Mouse (Mus musculus): ENCODE measurements around the gene Rtf2. TPM values are rescaled to one million over a fixed set of nuclear protein-coding genes. Genes with fewer than 3 reads are reported as not detected.
A peak's percentile ranks its signal among the peaks of the same experiment; 100 is the strongest.

Rtf2 gene
- total and polyA plus RNA-seq, 2 experiments = 31.5 to 37.0 TPM

GRCm38 (mm10) chr2:172440640-172441005 lies 267 bp downstream of the Rtf2 start:
- under 1% methylated on average over 21 of the region's 21 CpGs for WGBS
- H3K4me1 ChIP-seq (ENCODE audit: control insufficient read depth, insufficient read depth, low read length) = peaks cover 10% of the 10 kb centered on the region
- H3K9ac ChIP-seq (ENCODE audit: low read depth, low read length) = peak overlapping the region; percentile 84
- peak; percentile 31 for DNase-seq (ENCODE audit: extremely low read depth, low read depth, low spot score)
- peak overlapping the region; percentile 79 for H3K27ac ChIP-seq (replicated peaks; ENCODE audit: insufficient read depth, low read depth, low read length)
- H3K27me3 ChIP-seq (ENCODE audit: control insufficient read depth, insufficient read depth, low read length) = no peaks in the 10 kb centered on the region
- peaks cover 11% of the 10 kb centered on the region; the same call in 1 of the 2 replicates for H3K79me2 ChIP-seq (ENCODE audit: control insufficient read depth, insufficient read depth, low read length)
- H3K4me3 ChIP-seq (ENCODE audit: insufficient read depth, low read depth, low read length) = peak overlapping the region; percentile 87
- no peaks in the 10 kb centered on the region for H3K36me3 ChIP-seq (ENCODE audit: control insufficient read depth, insufficient read depth, low read length)
- TF ChIP-seq POLR2A (IDR thresholded peaks at IDR 0.05; ENCODE audit: extremely low read depth, insufficient read depth, low read length) (no peak), CTCF (IDR thresholded peaks at IDR 0.05; ENCODE audit: low read depth, low read length) (no peak)

GRCm38 (mm10) chr2:172441176-172441575 lies 820 bp downstream of the Rtf2 start:
- H3K9ac ChIP-seq (ENCODE audit: low read depth, low read length) = peak overlapping the region; percentile 84
- DNase-seq (ENCODE audit: extremely low read depth, low read depth, low spot score) = peak; percentile 93
- H3K79me2 ChIP-seq (ENCODE audit: control insufficient read depth, insufficient read depth, low read length) = peaks cover 11% of the 10 kb centered on the region; the same call in 1 of the 2 replicates
- no peaks in the 10 kb centered on the region for H3K27me3 ChIP-seq (ENCODE audit: control insufficient read depth, insufficient read depth, low read length)
- peak overlapping the region; percentile 93 for H3K27ac ChIP-seq (replicated peaks; ENCODE audit: insufficient read depth, low read depth, low read length)
- 0 out of 2 replicates have a peak, but pooled peaks have one; percentile 12 for TF ChIP-seq POLR2A (IDR thresholded peaks at IDR 0.05; ENCODE audit: extremely low read depth, insufficient read depth, low read length)
- TF ChIP-seq CTCF (IDR thresholded peaks at IDR 0.05; ENCODE audit: low read depth, low read length) = no peak
- H3K36me3 ChIP-seq (ENCODE audit: control insufficient read depth, insufficient read depth, low read length) = peaks cover 2% of the 10 kb centered on the region; the same call in 1 of the 2 replicates
- 7% methylated on average over 6 of the region's 6 CpGs for WGBS
- H3K4me3 ChIP-seq (ENCODE audit: insufficient read depth, low read depth, low read length) = peak overlapping the region; percentile 87
- peaks cover 10% of the 10 kb centered on the region for H3K4me1 ChIP-seq (ENCODE audit: control insufficient read depth, insufficient read depth, low read length)

GRCm38 (mm10) chr2:172445617-172446016 lies 5.3 kb downstream of the Rtf2 start:
- Histone ChIP-seq H3K4me3 (ENCODE audit: insufficient read depth, low read depth, low read length) (no peak overlapping the region), H3K79me2 (ENCODE audit: control insufficient read depth, insufficient read depth, low read length) (peaks cover 11% of the 10 kb centered on the region; the same call in 1 of the 2 replicates), H3K27me3 (ENCODE audit: control insufficient read depth, insufficient read depth, low read length) (no peaks in the 10 kb centered on the region), H3K9ac (ENCODE audit: low read depth, low read length) (no peak overlapping the region), H3K36me3 (ENCODE audit: control insufficient read depth, insufficient read depth, low read length) (peaks cover 15% of the 10 kb centered on the region; the same call in 1 of the 2 replicates), H3K4me1 (ENCODE audit: control insufficient read depth, insufficient read depth, low read length) (peaks cover 31% of the 10 kb centered on the region), H3K27ac (replicated peaks; ENCODE audit: insufficient read depth, low read depth, low read length) (no peak overlapping the region)
- TF ChIP-seq POLR2A (IDR thresholded peaks at IDR 0.05; ENCODE audit: extremely low read depth, insufficient read depth, low read length) (no peak), CTCF (IDR thresholded peaks at IDR 0.05; ENCODE audit: low read depth, low read length) (no peak)
- WGBS = 84% methylated on average over 4 of the region's 4 CpGs
- no peak for DNase-seq (ENCODE audit: extremely low read depth, low read depth, low spot score)

GRCm38 (mm10) chr2:172447317-172447716 lies 7.0 kb downstream of the Rtf2 start:
- DNase-seq (ENCODE audit: extremely low read depth, low read depth, low spot score) = peak; percentile 48
- peaks cover 3% of the 10 kb centered on the region; the same call in 1 of the 2 replicates for H3K79me2 ChIP-seq (ENCODE audit: control insufficient read depth, insufficient read depth, low read length)
- peaks cover 30% of the 10 kb centered on the region for H3K4me1 ChIP-seq (ENCODE audit: control insufficient read depth, insufficient read depth, low read length)
- no peak overlapping the region for H3K9ac ChIP-seq (ENCODE audit: low read depth, low read length)
- no peak overlapping the region for H3K4me3 ChIP-seq (ENCODE audit: insufficient read depth, low read depth, low read length)
- 90% methylated on average over 6 of the region's 6 CpGs for WGBS
- H3K27ac ChIP-seq (replicated peaks; ENCODE audit: insufficient read depth, low read depth, low read length) = peak overlapping the region; percentile 72
- TF ChIP-seq CTCF (IDR thresholded peaks at IDR 0.05; ENCODE audit: low read depth, low read length) (peak; percentile 67), POLR2A (IDR thresholded peaks at IDR 0.05; ENCODE audit: extremely low read depth, insufficient read depth, low read length) (no peak)
- H3K27me3 ChIP-seq (ENCODE audit: control insufficient read depth, insufficient read depth, low read length) = no peaks in the 10 kb centered on the region
- H3K36me3 ChIP-seq (ENCODE audit: control insufficient read depth, insufficient read depth, low read length) = peaks cover 15% of the 10 kb centered on the region; the same call in 1 of the 2 replicates

- no peak overlapping the region for H3K4me3 ChIP-seq (ENCODE audit: insufficient read depth, low read depth, low read length)
- no peak overlapping the region for H3K9ac ChIP-seq (ENCODE audit: low read depth, low read length)
- H3K4me1 ChIP-seq (ENCODE audit: control insufficient read depth, insufficient read depth, low read length) = peaks cover 38% of the 10 kb centered on the region
- peak overlapping the region; percentile 72 for H3K27ac ChIP-seq (replicated peaks; ENCODE audit: insufficient read depth, low read depth, low read length)
- 10% methylated on average over 4 of the region's 4 CpGs for WGBS
- H3K27me3 ChIP-seq (ENCODE audit: control insufficient read depth, insufficient read depth, low read length) = no peaks in the 10 kb centered on the region
- peak; percentile 100 for DNase-seq (ENCODE audit: extremely low read depth, low read depth, low spot score)
- TF ChIP-seq POLR2A (IDR thresholded peaks at IDR 0.05; ENCODE audit: extremely low read depth, insufficient read depth, low read length) (no peak), CTCF (IDR thresholded peaks at IDR 0.05; ENCODE audit: low read depth, low read length) (no peak)
- H3K79me2 ChIP-seq (ENCODE audit: control insufficient read depth, insufficient read depth, low read length) = peaks cover 3% of the 10 kb centered on the region; the same call in 1 of the 2 replicates
- peaks cover 15% of the 10 kb centered on the region; the same call in 1 of the 2 replicates for H3K36me3 ChIP-seq (ENCODE audit: control insufficient read depth, insufficient read depth, low read length)
These were observed 8.0 kb downstream of the Rtf2 start for GRCm38 (mm10) chr2:172448329-172448728.

- Histone ChIP-seq H3K79me2 (ENCODE audit: control insufficient read depth, insufficient read depth, low read length) (peaks cover 5% of the 10 kb centered on the region; the same call in 1 of the 2 replicates), H3K27me3 (ENCODE audit: control insufficient read depth, insufficient read depth, low read length) (no peaks in the 10 kb centered on the region), H3K4me3 (ENCODE audit: insufficient read depth, low read depth, low read length) (no peak overlapping the region), H3K36me3 (ENCODE audit: control insufficient read depth, insufficient read depth, low read length) (peaks cover 20% of the 10 kb centered on the region; the same call in 1 of the 2 replicates), H3K9ac (ENCODE audit: low read depth, low read length) (no peak overlapping the region), H3K27ac (replicated peaks; ENCODE audit: insufficient read depth, low read depth, low read length) (peak overlapping the region; percentile 62), H3K4me1 (ENCODE audit: control insufficient read depth, insufficient read depth, low read length) (peaks cover 38% of the 10 kb centered on the region)
- DNase-seq (ENCODE audit: extremely low read depth, low read depth, low spot score) = peak; percentile 75
- WGBS = 39% methylated on average over 6 of the region's 6 CpGs
- TF ChIP-seq POLR2A (IDR thresholded peaks at IDR 0.05; ENCODE audit: extremely low read depth, insufficient read depth, low read length) = no peak
- no peak for TF ChIP-seq CTCF (IDR thresholded peaks at IDR 0.05; ENCODE audit: low read depth, low read length)
These were observed 10.3 kb downstream of the Rtf2 start for GRCm38 (mm10) chr2:172450640-172451039.
